ENCODE assay signal across 10 mouse cellular contexts in genomic region chr4:128678564-128679217, GRCm38 (mm10). TPM values are rescaled to one million over a fixed set of nuclear protein-coding genes. Genes with fewer than 3 reads are reported as not detected.
A peak's percentile ranks its signal among the peaks of the same experiment; 100 is the strongest.
DNase-seq lines count a peak whose midpoint lies in the region; ATAC-seq and TF ChIP-seq lines count a peak whose summit lies in the region.
"Had no signal": no experiment of that assay in that cellular context is flagged by ENCODE, and none has a peak within 500 bp of the region (broad histone marks: within the 10 kb centered on the region; RNA-seq: fewer than 3 reads in every experiment).

No protein-coding gene starts in this region.

- WGBS in lung, embryonic 14.5 days: 50% methylated on average over 13 of the region's 13 CpGs
- 67% methylated on average over 13 of the region's 13 CpGs for WGBS in lung, adult 2 months
- WGBS in hindbrain, embryonic 14.5 days: 23% methylated on average over 13 of the region's 13 CpGs
- WGBS in midbrain, embryonic 11.5 days: 38% methylated on average over 13 of the region's 13 CpGs
- 59% methylated on average over 13 of the region's 13 CpGs for WGBS in stomach, postnatal 0 days

- TF ChIP-seq POLR2A in lung, adult 2 months (IDR thresholded peaks at IDR 0.05; ENCODE audit: borderline replicate concordance, extremely low read depth, low read depth, low read length): no peak

- H3K27me3 ChIP-seq in lung, embryonic 14.5 days (ENCODE audit: insufficient read depth, low read length): no peaks in the 10 kb centered on the region
- no peaks in the 10 kb centered on the region for H3K27me3 ChIP-seq in hindbrain, embryonic 14.5 days (ENCODE audit: control insufficient read depth, insufficient read depth, low read length)
- no peaks in the 10 kb centered on the region for H3K27me3 ChIP-seq in midbrain, embryonic 11.5 days (ENCODE audit: control insufficient read depth, insufficient read depth, low read length)
- no peaks in the 10 kb centered on the region for H3K27me3 ChIP-seq in stomach, postnatal 0 days (ENCODE audit: control insufficient read depth, insufficient read depth, low read length)
- H3K27me3 ChIP-seq: stomach, embryonic 15.5 days had no signal

- peak overlapping the region; percentile 64; the same call in 1 of the 2 replicates for H3K27ac ChIP-seq in lung, embryonic 14.5 days (ENCODE audit: low read depth)
- H3K27ac ChIP-seq in hindbrain, embryonic 14.5 days: peak overlapping the region; percentile 89
- no peak overlapping the region; the same call in 1 of the 2 replicates for H3K27ac ChIP-seq in midbrain, embryonic 11.5 days (ENCODE audit: low read depth, low read length)
- H3K27ac ChIP-seq in stomach, postnatal 0 days (replicated peaks): no peak overlapping the region
- H3K27ac ChIP-seq: stomach, embryonic 15.5 days had no signal

- H3K4me3 ChIP-seq in lung, embryonic 14.5 days (ENCODE audit: low read depth, low read length): no peak overlapping the region
- no peak overlapping the region for H3K4me3 ChIP-seq in lung, adult 2 months (replicated peaks; ENCODE audit: extremely low read depth, low read depth, low read length)
- H3K4me3 ChIP-seq in hindbrain, embryonic 14.5 days (replicated peaks; ENCODE audit: low read length): peak overlapping the region; percentile 20
- H3K4me3 ChIP-seq in midbrain, embryonic 11.5 days (ENCODE audit: low read depth, low read length): no peak overlapping the region
- no peak overlapping the region for H3K4me3 ChIP-seq in stomach, postnatal 0 days (ENCODE audit: low read depth, low read length)
- H3K4me3 ChIP-seq: stomach, embryonic 15.5 days had no signal

- TF ChIP-seq CTCF in lung, embryonic 14.5 days (IDR thresholded peaks at IDR 0.05; ENCODE audit: low read depth): no peak
- no peak for TF ChIP-seq CTCF in lung, adult 2 months (IDR thresholded peaks at IDR 0.05; ENCODE audit: insufficient read depth, low read length)
- TF ChIP-seq CTCF in stomach, postnatal 0 days (IDR thresholded peaks at IDR 0.05; ENCODE audit: low read depth): no peak

- peak overlapping the region; percentile 25 for H3K4me2 ChIP-seq in lung, embryonic 14.5 days
- peak overlapping the region; percentile 50 for H3K4me2 ChIP-seq in hindbrain, embryonic 14.5 days (replicated peaks)
- no peak overlapping the region for H3K4me2 ChIP-seq in midbrain, embryonic 11.5 days
- 0 out of 2 replicates have a peak overlapping the region, but pooled peaks have one; percentile 8 for H3K4me2 ChIP-seq in stomach, postnatal 0 days (replicated peaks; ENCODE audit: low read depth)
- H3K4me2 ChIP-seq: stomach, embryonic 15.5 days had no signal

- TF ChIP-seq EP300 in stomach, postnatal 0 days (optimal IDR thresholded peaks at IDR 0.05): no peak

- H3K36me3 ChIP-seq in lung, embryonic 14.5 days (ENCODE audit: insufficient read depth): no peaks in the 10 kb centered on the region
- no peaks in the 10 kb centered on the region for H3K36me3 ChIP-seq in hindbrain, embryonic 14.5 days (replicated peaks; ENCODE audit: control insufficient read depth, insufficient read depth)
- no peaks in the 10 kb centered on the region for H3K36me3 ChIP-seq in midbrain, embryonic 11.5 days (ENCODE audit: control insufficient read depth, insufficient read depth, low read length)
- no peaks in the 10 kb centered on the region for H3K36me3 ChIP-seq in stomach, postnatal 0 days (ENCODE audit: control insufficient read depth, insufficient read depth, low read length)
- H3K36me3 ChIP-seq: stomach, embryonic 15.5 days had no signal

- no peak overlapping the region for H3K9ac ChIP-seq in lung, embryonic 14.5 days
- H3K9ac ChIP-seq in hindbrain, embryonic 14.5 days: peak overlapping the region; percentile 58
- H3K9ac ChIP-seq in midbrain, embryonic 11.5 days (ENCODE audit: low read length): peak overlapping the region; percentile 18; the same call in 1 of the 2 replicates
- H3K9ac ChIP-seq in stomach, postnatal 0 days (ENCODE audit: low read length): no peak overlapping the region
- H3K9ac ChIP-seq: stomach, embryonic 15.5 days had no signal

- H3K4me1 ChIP-seq in lung, embryonic 14.5 days (ENCODE audit: insufficient read depth): peaks cover 4% of the 10 kb centered on the region; the same call in 1 of the 2 replicates
- no peaks in the 10 kb centered on the region for H3K4me1 ChIP-seq in lung, adult 2 months (ENCODE audit: control insufficient read depth, insufficient read depth, low read length)
- H3K4me1 ChIP-seq in hindbrain, embryonic 14.5 days (replicated peaks; ENCODE audit: control insufficient read depth, insufficient read depth, low read length): peaks cover 39% of the 10 kb centered on the region
- peaks cover 2% of the 10 kb centered on the region; the same call in 1 of the 2 replicates for H3K4me1 ChIP-seq in midbrain, embryonic 11.5 days (ENCODE audit: control insufficient read depth, insufficient read depth, low read length)
- H3K4me1 ChIP-seq in stomach, postnatal 0 days (replicated peaks; ENCODE audit: control insufficient read depth, insufficient read depth): no peaks in the 10 kb centered on the region

- ATAC-seq in lung, embryonic 14.5 days (ENCODE audit: insufficient read depth): peak; percentile 61
- peak; percentile 76 for ATAC-seq in hindbrain, embryonic 14.5 days (ENCODE audit: low FRiP score)
- peak; percentile 54; the same call in 1 of the 2 replicates for ATAC-seq in midbrain, embryonic 11.5 days (ENCODE audit: low FRiP score)
- no peak for ATAC-seq in stomach, postnatal 0 days (ENCODE audit: low FRiP score, low TSS enrichment)

- DNase-seq in lung, embryonic 14.5 days: no peak
- no peak for DNase-seq in lung, adult 2 months
- DNase-seq in hindbrain, embryonic 14.5 days (ENCODE audit: low spot score): peak; percentile 73
- DNase-seq in midbrain, embryonic 11.5 days (ENCODE audit: low spot score, missing footprints): no peak
- no peak for DNase-seq in stomach, postnatal 0 days (ENCODE audit: low spot score)
- no peak for DNase-seq in cerebellum, adult 8-10 months
- no peak for DNase-seq in testis, postnatal 10 days (ENCODE audit: low spot score)
- no peak for DNase-seq in heart, adult 8-10 months (ENCODE audit: low spot score)
- DNase-seq: lung, postnatal 4 days had no signal

- no peaks in the 10 kb centered on the region for H3K9me3 ChIP-seq in lung, embryonic 14.5 days (ENCODE audit: low read depth, low read length)
- H3K9me3 ChIP-seq in hindbrain, embryonic 14.5 days (ENCODE audit: control insufficient read depth, low read length): no peaks in the 10 kb centered on the region
- H3K9me3 ChIP-seq in midbrain, embryonic 11.5 days (ENCODE audit: control insufficient read depth, low read length): no peaks in the 10 kb centered on the region
- H3K9me3 ChIP-seq in stomach, postnatal 0 days (ENCODE audit: control insufficient read depth, low read length): no peaks in the 10 kb centered on the region
- H3K9me3 ChIP-seq: stomach, embryonic 15.5 days had no signal

RNA-seq across cellular contexts. Expression of gene Phc2, which starts 24.2 kb away (rescaled TPM):
- 99.0 and 107 TPM in 2 replicates for polyA plus RNA-seq in lung, embryonic 14.5 days (2014; fragmentation: Nextera tagmentation; extraction: Ambion mirVana)
- polyA plus RNA-seq in lung, adult 2 months (2012; rRNA removed): 125 and 126 TPM in 2 replicates
- polyA plus RNA-seq in hindbrain, embryonic 14.5 days (2014; fragmentation: Nextera tagmentation; extraction: Ambion mirVana): 46.2 and 52.8 TPM in 2 replicates
- polyA plus RNA-seq in midbrain, embryonic 11.5 days (2014; fragmentation: Nextera tagmentation; extraction: Ambion mirVana): 85.6 and 110 TPM in 2 replicates
- 27.1 and 31.1 TPM in 2 replicates for polyA plus RNA-seq in stomach, postnatal 0 days (2015; fragmentation: Nextera tagmentation; extraction: Ambion mirVana)
- 10 to 100 TPM; 26.8 to 38.7 (median 30.2) TPM for total RNA-seq in heart, adult 8-10 months (2022)

Comparison
In these comparisons a context has a peak if more than half of its experiments do, and no peak if none do; other contexts are left out.
1. H3K27ac ChIP-seq: peak in lung, embryonic 14.5 days (single experiment) and hindbrain, embryonic 14.5 days (single experiment); none in midbrain, embryonic 11.5 days (single experiment) and stomach, postnatal 0 days (single experiment).
2. H3K9ac ChIP-seq: peak in hindbrain, embryonic 14.5 days (single experiment) and midbrain, embryonic 11.5 days (single experiment); none in lung, embryonic 14.5 days (single experiment) and stomach, postnatal 0 days (single experiment).